Mouse (Mus musculus) ES-Bruce4 (cell line): ENCODE data around the gene Phactr1.

ENCODE experiments used
- CTCF ChIP-seq: IDR thresholded peaks from one replicate; pipeline ENCODE4 v1.8.1; 2011; ENCODE audit warnings: low read depth, low read length
- EP300 ChIP-seq: IDR thresholded peaks from 2 replicates; pipeline ENCODE4 v1.6.1; 2011; ENCODE audit warnings: low read depth, low read length; ENCODE audit not compliant: insufficient read depth
- POLR2A ChIP-seq: IDR thresholded peaks from one replicate; pipeline ENCODE4 v1.8.1; 2011; ENCODE audit warnings: low read length; ENCODE audit not compliant: insufficient read depth

DNA sequence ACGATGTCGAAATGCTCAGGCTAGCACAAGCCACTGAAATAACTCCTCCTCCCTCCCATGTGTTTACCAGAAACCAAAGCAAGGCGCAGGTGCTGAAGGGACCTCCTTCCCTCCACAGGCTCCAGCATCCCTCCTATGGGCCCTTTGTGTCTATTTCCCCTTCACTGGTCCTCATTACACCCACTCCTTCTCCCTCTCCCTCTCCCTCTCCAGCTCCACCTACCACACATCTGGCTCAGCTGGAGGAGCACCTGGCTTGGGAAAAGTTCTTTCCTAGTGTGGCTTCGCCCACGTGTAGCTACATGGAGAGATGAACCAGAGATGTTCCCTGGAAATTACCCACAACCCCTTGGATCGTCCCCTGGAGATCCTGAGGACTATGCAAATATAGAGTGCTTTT is 356.1 kb downstream of the Phactr1 start:
- no peak for TF ChIP-seq CTCF
- no peak for TF ChIP-seq POLR2A
- no peak for TF ChIP-seq EP300
